Mouse (Mus musculus): ENCODE measurements around the gene Dnmt1.

DNA sequence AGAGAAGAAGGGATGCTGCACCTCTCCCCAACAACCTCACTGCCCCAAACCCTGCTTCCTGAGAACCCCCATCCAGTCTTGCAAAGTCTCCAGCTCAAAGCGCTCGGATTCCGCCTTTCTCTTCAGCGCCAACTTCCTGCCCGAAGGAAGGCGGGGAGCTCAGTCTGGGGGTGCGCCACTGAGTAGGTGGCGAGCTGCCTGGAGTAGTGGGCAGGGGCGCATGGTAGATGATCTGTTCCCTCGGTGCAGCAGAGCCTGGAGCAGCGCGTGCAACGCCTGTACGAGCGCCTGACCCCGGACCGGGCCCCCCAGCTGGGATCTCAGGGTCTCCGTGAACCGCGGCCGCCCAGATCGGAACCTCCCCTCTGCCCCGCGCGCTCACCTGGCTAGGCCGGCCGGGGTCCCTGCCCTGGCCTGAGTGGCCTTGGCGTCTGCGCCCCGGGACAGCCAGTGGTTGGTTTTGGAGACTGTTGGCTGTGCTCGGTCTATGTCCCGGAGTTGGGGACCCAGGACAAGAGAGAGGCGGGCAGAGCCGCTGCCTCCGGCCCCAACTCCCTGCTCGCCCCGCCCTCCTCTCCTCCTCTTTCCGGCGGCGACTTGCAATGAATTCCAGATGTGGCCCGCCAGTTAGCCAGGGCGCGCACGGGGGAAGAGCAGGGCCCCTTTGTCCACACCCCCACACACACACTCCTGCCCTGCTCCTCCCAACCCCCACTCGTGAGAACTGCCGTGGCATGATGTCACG lies 16.7 kb upstream of the Dnmt1 start, which contains the start of gene S1pr2:
- TF ChIP-seq GATA1 (IDR thresholded peaks at IDR 0.05; ENCODE audit: borderline replicate concordance, low read length) (no peak), FLI1 (IDR thresholded peaks at IDR 0.05; ENCODE audit: low read length) (no peak)

Measured in megakaryocyte, embryonic 14.5 days (primary cell).